Mouse (Mus musculus) megakaryocyte, embryonic 14.5 days (primary cell): ENCODE measurements around the gene Noct.

ENCODE experiments used
- FLI1 ChIP-seq: IDR thresholded peaks from 2 replicates; pipeline ENCODE4 v1.6.1; 2012; ENCODE audit warnings: low read length, inconsistent platforms, mixed read lengths
- GATA1 ChIP-seq: IDR thresholded peaks from 3 replicates; pipeline ENCODE4 v1.6.1; 2012; ENCODE audit warnings: mixed read lengths, low read length, inconsistent platforms, borderline replicate concordance

GRCm38 (mm10) chr3:51238515-51238914 lies 14.3 kb downstream of the Noct start:
- TF ChIP-seq GATA1 (no peak), FLI1 (no peak)
